Mouse (Mus musculus) limb, embryonic 14.5 days (tissue): ENCODE data around the gene Acad10. TPM values are rescaled to one million over a fixed set of nuclear protein-coding genes. Genes with fewer than 3 reads are reported as not detected.

Experiments used
- ATAC-seq: fragments of 200-750 bp; cut with Nextera tagmentation; 2 replicates; pipeline ENCODE4 v1.8.0; 2017; ENCODE audit warnings: low read depth, moderate number of reproducible peaks, moderate TSS enrichment; ENCODE audit not compliant: low FRiP score
- DNase-seq: peaks from one replicate; pipeline ENCODE4 v3.0.0-alpha.2; 2015; ENCODE audit warnings: low spot score
- H3K27ac ChIP-seq: fragments of 300-500 bp; sonication (generic); replicated peaks from 2 replicates; pipeline ENCODE4 v1.5.1; 2014; ENCODE audit warnings: low read depth, mild to moderate bottlenecking, low read length, moderate library complexity, mixed read lengths
- H3K27me3 ChIP-seq: fragments of 300-500 bp; sonication (generic); 2 replicates; pipeline ENCODE4 v1.6.1; 2014; ENCODE audit warnings: low read length, mixed read lengths; ENCODE audit not compliant: control insufficient read depth, insufficient read depth
- H3K36me3 ChIP-seq: fragments of 300-500 bp; sonication (generic); 2 replicates; pipeline ENCODE4 v1.6.1; 2014; ENCODE audit warnings: mild to moderate bottlenecking, low read length, moderate library complexity, mixed read lengths; ENCODE audit not compliant: control insufficient read depth, insufficient read depth
- H3K4me1 ChIP-seq: fragments of 300-500 bp; sonication (generic); 2 replicates; pipeline ENCODE4 v1.6.1; 2014; ENCODE audit warnings: antibody characterized with exemption, low read length, mixed read lengths; ENCODE audit not compliant: control insufficient read depth, insufficient read depth
- H3K4me2 ChIP-seq: fragments of 300-500 bp; sonication (generic); replicated peaks from 2 replicates; pipeline ENCODE4 v1.6.1; 2014; ENCODE audit warnings: low read depth, mild to moderate bottlenecking, low read length, moderate library complexity; ENCODE audit not compliant: severe bottlenecking
- H3K4me3 ChIP-seq: fragments of 300-500 bp; sonication (generic); replicated peaks from 2 replicates; pipeline ENCODE4 v1.5.1; 2014; ENCODE audit warnings: low read length
- H3K9ac ChIP-seq: fragments of 300-500 bp; sonication (generic); 2 replicates; pipeline ENCODE4 v1.6.1; 2014; ENCODE audit warnings: mild to moderate bottlenecking, low read depth, low read length, moderate library complexity; ENCODE audit not compliant: severe bottlenecking
- H3K9me3 ChIP-seq: fragments of 300-500 bp; sonication (generic); 2 replicates; pipeline ENCODE4 v1.6.1; 2016; ENCODE audit warnings: low read length; ENCODE audit not compliant: control insufficient read depth
- POLR2A ChIP-seq: fragments of 200-500 bp; IDR thresholded peaks from 2 replicates; pipeline ENCODE4 v1.8.0; 2012; ENCODE audit warnings: inconsistent platforms, mild to moderate bottlenecking, moderate library complexity, borderline replicate concordance; ENCODE audit not compliant: insufficient read depth, insufficient read length; ENCODE audit errors: extremely low read depth
- WGBS: fragments of 180-500 bp; shearing (Covaris S2); extraction: QIAGEN DNeasy Blood & Tissue Kit; methylation state at CpG from one replicate; pipeline ENCODE4 v1.1.7; 2014; 5-methylcytosine and 5-hydroxymethylcytosine counted together
- polyA plus RNA-seq, 2 experiments: library from polyadenylated mRNA; depleted of rRNA in 1 of 2; stranded (reverse) in 1 of 2; unstranded in 1 of 2; fragments of >200 nt; fragmentation: Nextera tagmentation in 1 of 2; extraction: Ambion mirVana in 1 of 2; gene quantifications; 2 replicates each; pipeline versions ENCODE4 v1.2.1 to v1.2.3; 2012 to 2014

Gene Acad10
- polyA plus RNA-seq, 2 experiments = 1.3 to 2.6 TPM

GRCm38 (mm10) chr5:121575867-121576266 is 84.4 kb downstream of the Acad10 start:
- H3K4me3 ChIP-seq = no peak overlapping the region
- peaks cover 94% of the 10 kb centered on the region for H3K36me3 ChIP-seq
- WGBS = 97% methylated on average over 11 of the region's 11 CpGs

GRCm38 (mm10) chr5:121574145-121574544 is 86.2 kb downstream of the Acad10 start:
- Histone ChIP-seq H3K9me3 (no peaks in the 10 kb centered on the region), H3K27me3 (no peaks in the 10 kb centered on the region), H3K4me2 (no peak overlapping the region), H3K27ac (no peak overlapping the region), H3K9ac (no peak overlapping the region), H3K4me1 (no peaks in the 10 kb centered on the region), H3K36me3 (peaks cover 94% of the 10 kb centered on the region), H3K4me3 (no peak overlapping the region)
- DNase-seq (no peak), ATAC-seq (no peak)
- whole genome bisulfite sequencing = 90% methylated on average over 13 of the region's 13 CpGs
- TF ChIP-seq POLR2A = no peak

More at GRCm38 (mm10) chr5:121575867-121576266, 84.4 kb downstream of the Acad10 start:
- no peaks in the 10 kb centered on the region for H3K27me3 ChIP-seq
- no peak overlapping the region for H3K4me2 ChIP-seq
- H3K27ac ChIP-seq = no peak overlapping the region
- no peaks in the 10 kb centered on the region for H3K9me3 ChIP-seq
- no peak for TF ChIP-seq POLR2A
- no peaks in the 10 kb centered on the region for H3K4me1 ChIP-seq
- DNase-seq = no peak
- no peak for ATAC-seq
- no peak overlapping the region for H3K9ac ChIP-seq

Other genes with a start within 250 kb of the Acad10 start
- gene Tmem116, start 208.6 kb downstream of the Acad10 start, polyA plus RNA-seq (2012; rRNA removed) = 2.4 and 3.4 TPM in 2 replicates
- 1.5 and 2.9 TPM in 2 replicates for gene Tmem116, start 208.6 kb downstream of the Acad10 start, polyA plus RNA-seq (2014; fragmentation: Nextera tagmentation; extraction: Ambion mirVana)
- 113 and 161 TPM in 2 replicates for gene Erp29, start 208.0 kb downstream of the Acad10 start, polyA plus RNA-seq (2012; rRNA removed)
- gene Erp29, start 208.0 kb downstream of the Acad10 start, polyA plus RNA-seq (2014; fragmentation: Nextera tagmentation; extraction: Ambion mirVana) = 159 and 162 TPM in 2 replicates
- gene Adam1b, start 157.1 kb downstream of the Acad10 start, polyA plus RNA-seq (2012; rRNA removed) = not detected in 2 replicates
- gene Adam1b, start 157.1 kb downstream of the Acad10 start, polyA plus RNA-seq (2014; fragmentation: Nextera tagmentation; extraction: Ambion mirVana) = 0.18 TPM in 1 of 2 replicates, not detected in the other
- gene Adam1a, start 115.0 kb downstream of the Acad10 start, polyA plus RNA-seq (2012; rRNA removed) = 14.7 and 15.3 TPM in 2 replicates
- 1.3 and 1.9 TPM in 2 replicates for gene Adam1a, start 115.0 kb downstream of the Acad10 start, polyA plus RNA-seq (2014; fragmentation: Nextera tagmentation; extraction: Ambion mirVana)
- gene Gm42878, start 115.0 kb downstream of the Acad10 start, polyA plus RNA-seq (2012; rRNA removed) = 0.28 and 0.31 TPM in 2 replicates
- 0.69 TPM in 1 of 2 replicates, not detected in the other for gene Gm42878, start 115.0 kb downstream of the Acad10 start, polyA plus RNA-seq (2014; fragmentation: Nextera tagmentation; extraction: Ambion mirVana)
- gene Mapkapk5, start 114.6 kb downstream of the Acad10 start, polyA plus RNA-seq (2012; rRNA removed) = 89.2 and 110 TPM in 2 replicates
- 60.4 and 61.6 TPM in 2 replicates for gene Mapkapk5, start 114.6 kb downstream of the Acad10 start, polyA plus RNA-seq (2014; fragmentation: Nextera tagmentation; extraction: Ambion mirVana)
- 328 and 418 TPM in 2 replicates for gene Aldh2, start 66.7 kb downstream of the Acad10 start, polyA plus RNA-seq (2012; rRNA removed)
- 108 and 134 TPM in 2 replicates for gene Aldh2, start 66.7 kb downstream of the Acad10 start, polyA plus RNA-seq (2014; fragmentation: Nextera tagmentation; extraction: Ambion mirVana)
- gene Acad12, start 41.6 kb downstream of the Acad10 start, polyA plus RNA-seq (2012; rRNA removed) = 2.0 and 3.2 TPM in 2 replicates
- gene Acad12, start 41.6 kb downstream of the Acad10 start, polyA plus RNA-seq (2014; fragmentation: Nextera tagmentation; extraction: Ambion mirVana) = 1.6 and 2.1 TPM in 2 replicates
- gene Brap, start within 50 bp of the Acad10 start, polyA plus RNA-seq (2012; rRNA removed) = 26.1 and 28.2 TPM in 2 replicates
- gene Brap, start within 50 bp of the Acad10 start, polyA plus RNA-seq (2014; fragmentation: Nextera tagmentation; extraction: Ambion mirVana) = 44.6 and 52.7 TPM in 2 replicates
- 156 and 220 TPM in 2 replicates for gene Atxn2, start 50.8 kb upstream of the Acad10 start, polyA plus RNA-seq (2012; rRNA removed)
- 87.2 and 108 TPM in 2 replicates for gene Atxn2, start 50.8 kb upstream of the Acad10 start, polyA plus RNA-seq (2014; fragmentation: Nextera tagmentation; extraction: Ambion mirVana)
- 24.1 and 34.9 TPM in 2 replicates for gene Sh2b3, start 177.1 kb upstream of the Acad10 start, polyA plus RNA-seq (2012; rRNA removed)
- gene Sh2b3, start 177.1 kb upstream of the Acad10 start, polyA plus RNA-seq (2014; fragmentation: Nextera tagmentation; extraction: Ambion mirVana) = 18.5 and 19.7 TPM in 2 replicates
- gene Pheta1, start 188.5 kb upstream of the Acad10 start, polyA plus RNA-seq (2012; rRNA removed) = 30.1 and 40.2 TPM in 2 replicates
- 21.3 and 28.0 TPM in 2 replicates for gene Pheta1, start 188.5 kb upstream of the Acad10 start, polyA plus RNA-seq (2014; fragmentation: Nextera tagmentation; extraction: Ambion mirVana)